Mouse (Mus musculus) liver, embryonic 16.5 days (tissue): ENCODE measurements around the gene Sorbs2. TPM values are rescaled to one million over a fixed set of nuclear protein-coding genes. Genes with fewer than 3 reads are reported as not detected.

Experiments
- ATAC-seq: fragments of 200-750 bp; cut with Nextera tagmentation; 2 replicates; pipeline ENCODE4 v1.8.0; 2017; ENCODE audit warnings: low read depth, mild to moderate bottlenecking, moderate number of reproducible peaks, moderate library complexity
- H3K27ac ChIP-seq: fragments of 300-500 bp; sonication (generic); 2 replicates; pipeline ENCODE4 v1.5.1; 2014; ENCODE audit warnings: mild to moderate bottlenecking, low read length
- H3K27me3 ChIP-seq: fragments of 300-500 bp; sonication (generic); 2 replicates; pipeline ENCODE4 v1.6.1; 2014; ENCODE audit warnings: low read depth, low read length, mixed read lengths; ENCODE audit not compliant: control insufficient read depth, insufficient read depth
- H3K36me3 ChIP-seq: fragments of 300-500 bp; sonication (generic); 2 replicates; pipeline ENCODE4 v1.6.1; 2014; ENCODE audit warnings: mild to moderate bottlenecking; ENCODE audit not compliant: control insufficient read depth, insufficient read depth
- H3K4me1 ChIP-seq: fragments of 300-500 bp; sonication (generic); 2 replicates; pipeline ENCODE4 v1.6.1; 2014; ENCODE audit warnings: low read depth, low read length, mixed read lengths; ENCODE audit not compliant: control insufficient read depth
- H3K4me2 ChIP-seq: fragments of 300-500 bp; sonication (generic); 2 replicates; pipeline ENCODE4 v1.6.1; 2014; ENCODE audit warnings: low read depth, low read length, mixed read lengths
- H3K4me3 ChIP-seq: fragments of 300-500 bp; sonication (generic); 2 replicates; pipeline ENCODE4 v1.5.1; 2014; ENCODE audit warnings: low read depth, mild to moderate bottlenecking, low read length
- H3K9ac ChIP-seq: fragments of 300-500 bp; sonication (generic); 2 replicates; pipeline ENCODE4 v1.6.1; 2014; ENCODE audit warnings: low read depth, low read length
- H3K9me3 ChIP-seq: fragments of 300-500 bp; sonication (generic); replicated peaks from 2 replicates; pipeline ENCODE4 v1.6.1; 2016; ENCODE audit warnings: low read length; ENCODE audit not compliant: control insufficient read depth
- WGBS: fragments of 180-500 bp; shearing (Covaris S2); extraction: QIAGEN DNeasy Blood & Tissue Kit; methylation state at CpG from one replicate; pipeline ENCODE4 v1.1.7; 2014; ENCODE audit not compliant: insufficient replicate concordance; 5-methylcytosine and 5-hydroxymethylcytosine counted together
- polyA plus RNA-seq: library from polyadenylated mRNA; unstranded; fragments of >200 nt; fragmentation: Nextera tagmentation; extraction: Ambion mirVana; gene quantifications from 2 replicates; pipeline ENCODE4 v1.2.1, GENCODE M21; 2015

The Sorbs2 gene
- polyA plus RNA-seq, 1 experiment from 2014 or later = 13.7 TPM

- H3K4me2 ChIP-seq = no peak overlapping the region
- no peaks in the 10 kb centered on the region for H3K36me3 ChIP-seq
- H3K27ac ChIP-seq = no peak overlapping the region
- H3K4me1 ChIP-seq = no peaks in the 10 kb centered on the region
- no peaks in the 10 kb centered on the region for H3K9me3 ChIP-seq
- WGBS = 60% methylated on average over 6 of the region's 6 CpGs
- no peak overlapping the region for H3K4me3 ChIP-seq
- ATAC-seq = no peak
- H3K9ac ChIP-seq = no peak overlapping the region
- H3K27me3 ChIP-seq = no peaks in the 10 kb centered on the region
Observed at GRCm38 (mm10) chr8:45675821-45676279, 168.3 kb downstream of the Sorbs2 start.

GRCm38 (mm10) chr8:45677114-45677853 is 169.7 kb downstream of the Sorbs2 start:
- H3K4me1 ChIP-seq = no peaks in the 10 kb centered on the region
- H3K36me3 ChIP-seq = no peaks in the 10 kb centered on the region
- H3K4me3 ChIP-seq = no peak overlapping the region
- no peak overlapping the region for H3K27ac ChIP-seq
- H3K4me2 ChIP-seq = no peak overlapping the region
- no peaks in the 10 kb centered on the region for H3K27me3 ChIP-seq
- no peak for ATAC-seq
- WGBS = 63% methylated on average over 10 of the region's 10 CpGs
- no peaks in the 10 kb centered on the region for H3K9me3 ChIP-seq
- H3K9ac ChIP-seq = no peak overlapping the region

GRCm38 (mm10) chr8:45677854-45678241 is 170.3 kb downstream of the Sorbs2 start:
- no peak for ATAC-seq
- H3K27me3 ChIP-seq = no peaks in the 10 kb centered on the region
- 65% methylated on average over 3 of the region's 3 CpGs for WGBS
- no peaks in the 10 kb centered on the region for H3K36me3 ChIP-seq
- no peak overlapping the region for H3K27ac ChIP-seq
- no peak overlapping the region for H3K4me2 ChIP-seq
- no peak overlapping the region for H3K4me3 ChIP-seq
- no peaks in the 10 kb centered on the region for H3K4me1 ChIP-seq
- no peaks in the 10 kb centered on the region for H3K9me3 ChIP-seq
- H3K9ac ChIP-seq = no peak overlapping the region

- Histone ChIP-seq H3K9ac (no peak overlapping the region), H3K9me3 (no peaks in the 10 kb centered on the region), H3K4me3 (no peak overlapping the region), H3K4me1 (no peaks in the 10 kb centered on the region), H3K4me2 (no peak overlapping the region), H3K27me3 (no peaks in the 10 kb centered on the region), H3K36me3 (no peaks in the 10 kb centered on the region), H3K27ac (no peak overlapping the region)
- no peak for ATAC-seq
- 49% methylated on average over 3 of the region's 3 CpGs for WGBS
Observed at GRCm38 (mm10) chr8:45681171-45681570, 173.6 kb downstream of the Sorbs2 start.

- H3K36me3 ChIP-seq = no peaks in the 10 kb centered on the region
- H3K27ac ChIP-seq = no peak overlapping the region
- H3K4me1 ChIP-seq = no peaks in the 10 kb centered on the region
- no peak overlapping the region for H3K4me2 ChIP-seq
- no peaks in the 10 kb centered on the region for H3K27me3 ChIP-seq
- no peaks in the 10 kb centered on the region for H3K9me3 ChIP-seq
- no peak overlapping the region for H3K9ac ChIP-seq
- H3K4me3 ChIP-seq = no peak overlapping the region
- 70% methylated on average over 8 of the region's 8 CpGs for WGBS
- no peak for ATAC-seq
Observed at GRCm38 (mm10) chr8:45682845-45683383, 175.3 kb downstream of the Sorbs2 start.

- no peaks in the 10 kb centered on the region for H3K4me1 ChIP-seq
- no peak overlapping the region for H3K9ac ChIP-seq
- no peak overlapping the region for H3K4me2 ChIP-seq
- no peak overlapping the region for H3K4me3 ChIP-seq
- H3K9me3 ChIP-seq = no peaks in the 10 kb centered on the region
- H3K27me3 ChIP-seq = no peaks in the 10 kb centered on the region
- WGBS = 66% methylated on average over 12 of the region's 12 CpGs
- H3K27ac ChIP-seq = no peak overlapping the region
- H3K36me3 ChIP-seq = no peaks in the 10 kb centered on the region
- no peak for ATAC-seq
Observed at GRCm38 (mm10) chr8:45687942-45688695, 180.5 kb downstream of the Sorbs2 start.

GRCm38 (mm10) chr8:45689611-45690207 is 182.1 kb downstream of the Sorbs2 start:
- Histone ChIP-seq H3K4me2 (no peak overlapping the region), H3K36me3 (no peaks in the 10 kb centered on the region), H3K9ac (no peak overlapping the region), H3K27me3 (no peaks in the 10 kb centered on the region), H3K4me1 (no peaks in the 10 kb centered on the region), H3K9me3 (no peaks in the 10 kb centered on the region), H3K27ac (no peak overlapping the region), H3K4me3 (no peak overlapping the region)
- ATAC-seq = no peak
- 56% methylated on average over 2 of the region's 2 CpGs for WGBS

- Histone ChIP-seq H3K27ac (no peak overlapping the region), H3K4me3 (no peak overlapping the region), H3K9me3 (no peaks in the 10 kb centered on the region), H3K36me3 (no peaks in the 10 kb centered on the region), H3K27me3 (no peaks in the 10 kb centered on the region), H3K9ac (no peak overlapping the region), H3K4me2 (no peak overlapping the region), H3K4me1 (no peaks in the 10 kb centered on the region)
- no peak for ATAC-seq
- WGBS = 72% methylated on average over 5 of the region's 5 CpGs
Observed at GRCm38 (mm10) chr8:45700100-45700499, 192.5 kb downstream of the Sorbs2 start.
